Comparison of ENCODE assay signal across 26 mouse cellular contexts in the genomic region with DNA sequence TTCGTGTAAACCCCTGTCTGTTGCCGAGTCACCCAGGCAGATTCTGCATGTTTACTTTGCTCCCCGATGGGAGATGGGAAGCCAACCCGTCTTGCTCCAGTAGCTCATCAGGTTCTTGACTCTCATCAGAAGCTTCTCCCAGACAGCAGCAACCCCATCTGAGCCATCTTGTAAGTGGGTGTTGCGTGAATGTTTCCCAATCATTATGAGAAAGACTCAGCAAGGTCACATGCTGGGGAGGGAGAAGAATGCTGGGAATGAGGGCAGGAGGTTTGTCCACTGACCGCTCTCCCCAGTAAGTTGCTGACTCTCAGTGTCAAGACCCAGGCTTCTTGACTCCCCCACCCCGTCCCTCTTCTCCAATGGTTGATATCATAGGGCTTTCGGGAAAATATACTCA.
DNase-seq lines count a peak whose midpoint lies in the region; ATAC-seq and TF ChIP-seq lines count a peak whose summit lies in the region.
"Had no signal": no experiment of that assay in that cellular context is flagged by ENCODE, and none has a peak within 500 bp of the region (broad histone marks: within the 10 kb centered on the region; RNA-seq: fewer than 3 reads in every experiment).

No protein-coding gene starts in this region.

- H3K79me2 ChIP-seq in liver, adult 2 months (ENCODE audit: control insufficient read depth, insufficient read depth, low read length), result no peaks in the 10 kb centered on the region

- TF ChIP-seq POLR2A in liver, adult 2 months (IDR thresholded peaks at IDR 0.05; ENCODE audit: extremely low read depth, insufficient read depth, low read length), result no peak

- POLR2A ChIA-PET in Patski (lab: Charles Lee), result interaction anchor here (1.0 kb wide), 1 partner anchor 477 kb away, joined by 3 read pairs; no protein-coding TSS in a partner anchor

- no peak overlapping the region for H3K9ac ChIP-seq in liver, adult 2 months (ENCODE audit: low read depth, low read length)
- H3K9ac ChIP-seq: heart, embryonic 13.5 days; hindbrain, embryonic 15.5 days; midbrain, embryonic 13.5 days; neural tube, embryonic 13.5 days had no signal

- intact Hi-C loops in gastrocnemius, adult 2 months (cut with DNase I), result no loop called here

- TF ChIP-seq CTCF in gastrocnemius, adult 2 months (IDR thresholded peaks at IDR 0.05), result no peak
- no peak for TF ChIP-seq CTCF in liver, adult 2 months (IDR thresholded peaks at IDR 0.05; ENCODE audit: low read depth, low read length)
- no peak for TF ChIP-seq CTCF in Patski (IDR thresholded peaks at IDR 0.05)

- CTCF ChIA-PET in Patski (lab: Charles Lee), result interaction anchor here (1.1 to 1.2 kb wide), 2 partner anchors 43 to 45 kb away, joined by 3 to 4 read pairs; no protein-coding TSS in a partner anchor

- H3K4me1 ChIP-seq in liver, adult 2 months (ENCODE audit: control insufficient read depth, insufficient read depth, low read length), result peaks cover 1% of the 10 kb centered on the region; the same call in 1 of the 2 replicates
- H3K4me1 ChIP-seq: hindbrain, embryonic 15.5 days; midbrain, embryonic 13.5 days had no signal

- ATAC-seq in Patski, result peak; percentile 74
- ATAC-seq: activated CD4-positive, CD25-positive, alpha-beta regulatory T cell, adult 4 months; CD4-positive, CD25-positive, alpha-beta regulatory T cell, adult 4 months; forebrain, embryonic 14.5 days; inflammation-experienced regulatory T-cells, adult 6 months; midbrain, embryonic 13.5 days had no signal

- WGBS in liver, adult 2 months, result 79% methylated on average over 8 of the region's 8 CpGs

- H3K36me3 ChIP-seq in liver, adult 2 months (ENCODE audit: control insufficient read depth, insufficient read depth, low read length), result peaks cover 59% of the 10 kb centered on the region
- H3K36me3 ChIP-seq: hindbrain, embryonic 15.5 days had no signal

- in situ Hi-C loops in Patski (cut with MboI; ENCODE audit: low pct_unique_long_range_greater_than_20kb), result no loop called here

- no peak overlapping the region for H3K27ac ChIP-seq in gastrocnemius, adult 2 months
- no peak overlapping the region for H3K27ac ChIP-seq in liver, adult 2 months (replicated peaks; ENCODE audit: insufficient read depth, low read depth, low read length)
- H3K27ac ChIP-seq: heart, embryonic 13.5 days; hindbrain, embryonic 10.5 days; hindbrain, embryonic 15.5 days; midbrain, embryonic 13.5 days; neural tube, embryonic 13.5 days had no signal

- peak; percentile 11 for DNase-seq in gastrocnemius, adult 2 months
- DNase-seq in gastrocnemius, adult 18-20 months (ENCODE audit: low spot score), result no peak
- peak; percentile 27 for DNase-seq in liver, adult 2 months (ENCODE audit: extremely low read depth, low read depth, low spot score)
- DNase-seq in liver (no peak), Patski (ENCODE audit: low read depth, low spot score) (peak; percentile 73)
- peak; percentile 65 for DNase-seq in yolk sac, embryonic 10.5 days (ENCODE audit: low spot score)
- no peak for DNase-seq in cerebellum, postnatal 25 days
- DNase-seq: cerebellum, adult 8-10 months; cerebellum, postnatal 36 days; gastrocnemius, postnatal 36 days; heart, postnatal 10 days; kidney, adult 11 months; kidney, postnatal 10 days; right cerebral cortex, postnatal 4 days; thymus, adult 2 months; thymus, postnatal 36 days had no signal

- no peaks in the 10 kb centered on the region for H3K27me3 ChIP-seq in liver, adult 2 months (ENCODE audit: control insufficient read depth, insufficient read depth, low read length)
- H3K27me3 ChIP-seq in Patski, result no peaks in the 10 kb centered on the region
- H3K27me3 ChIP-seq: heart, embryonic 13.5 days; hindbrain, embryonic 15.5 days; megakaryocyte, embryonic 14.5 days; midbrain, embryonic 13.5 days; neural tube, embryonic 13.5 days had no signal

- H3K4me3 ChIP-seq in gastrocnemius, adult 2 months, result no peak overlapping the region
- no peak overlapping the region for H3K4me3 ChIP-seq in liver, adult 2 months (ENCODE audit: insufficient read depth, low read depth, low read length)
- H3K4me3 ChIP-seq: heart, embryonic 13.5 days; hindbrain, embryonic 10.5 days; hindbrain, embryonic 15.5 days; megakaryocyte, embryonic 14.5 days; midbrain, embryonic 13.5 days; neural tube, embryonic 13.5 days had no signal

Comparison
In these comparisons a context has a peak if more than half of its experiments do, and no peak if none do; other contexts are left out.
1. DNase-seq: peak in gastrocnemius, adult 2 months (single experiment), liver, adult 2 months (single experiment), Patski (single experiment) and yolk sac, embryonic 10.5 days (single experiment); none in gastrocnemius, adult 18-20 months (single experiment), liver (single experiment) and cerebellum, postnatal 25 days (0 of 2).